Mouse (Mus musculus) erythroblast, embryonic 14.5 days (primary cell): ENCODE measurements around the gene Duox2.

ENCODE experiments used
- GATA1 ChIP-seq: IDR thresholded peaks from 2 replicates; pipeline ENCODE4 v1.6.1; 2012; ENCODE audit warnings: low read length, inconsistent platforms, mixed read lengths
- TAL1 ChIP-seq: IDR thresholded peaks from 3 replicates; pipeline ENCODE4 v1.6.1; 2012; ENCODE audit warnings: low read length, inconsistent platforms, mixed read lengths

DNA sequence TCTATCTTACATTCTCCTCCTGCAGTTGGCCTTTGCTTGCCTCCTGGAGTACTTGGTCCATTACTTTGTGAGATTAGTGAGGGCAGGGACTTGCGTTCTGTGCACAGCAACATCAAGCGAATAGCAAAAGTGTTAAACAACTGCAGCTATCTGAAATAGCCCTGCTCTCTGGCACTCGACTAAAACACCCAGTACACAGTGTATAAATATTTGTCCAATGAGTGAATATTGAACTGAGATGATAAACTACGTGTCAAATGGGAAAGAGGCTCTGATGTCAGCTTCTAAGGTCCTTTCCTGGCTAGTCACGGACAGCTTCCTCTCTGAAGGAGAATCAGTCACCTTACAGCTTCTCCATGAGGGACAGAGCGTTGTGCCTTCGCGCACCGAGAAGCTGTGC, 14.2 kb downstream of the Duox2 start:
- TF ChIP-seq TAL1 (no peak), GATA1 (no peak)
